In genomic region chr16:56064334-56064990, GRCm38 (mm10) we compare ENCODE assay signal across 8 mouse cellular contexts. TPM values are rescaled to one million over a fixed set of nuclear protein-coding genes. Genes with fewer than 3 reads are reported as not detected.
A peak's percentile ranks its signal among the peaks of the same experiment; 100 is the strongest.
DNase-seq lines count a peak whose midpoint lies in the region; ATAC-seq lines count a peak whose summit lies in the region.

No protein-coding gene starts in this region.

- no peaks in the 10 kb centered on the region for H3K36me3 ChIP-seq in hindbrain, embryonic 13.5 days

- DNase-seq in T-cell, adult 2 months (ENCODE audit: low spot score), result peak; percentile 78
- peak; percentile 73 for DNase-seq in cerebellum, adult 9-11 months
- DNase-seq in frontal cortex, postnatal 10 days (ENCODE audit: low spot score in 2 of 2), result peak; percentile 47 to 60
- peak; percentile 50 to 73 for DNase-seq in layer of hippocampus, postnatal 14 days (ENCODE audit: low spot score in 2 of 2)
- peak; percentile 52 for DNase-seq in lung, postnatal 14 days
- peak; percentile 61 for DNase-seq in retina, postnatal 7 days (ENCODE audit: low read depth, low spot score)
- peak; percentile 71 for DNase-seq in yolk sac, embryonic 10.5 days (ENCODE audit: low spot score)

- H3K9me3 ChIP-seq in hindbrain, embryonic 13.5 days, result no peaks in the 10 kb centered on the region

- H3K27me3 ChIP-seq in hindbrain, embryonic 13.5 days, result no peaks in the 10 kb centered on the region

- H3K4me2 ChIP-seq in hindbrain, embryonic 13.5 days, result peak overlapping the region; percentile 58

- H3K9ac ChIP-seq in hindbrain, embryonic 13.5 days, result peak overlapping the region; percentile 56

- peak; percentile 95 for ATAC-seq in hindbrain, embryonic 13.5 days (ENCODE audit: low FRiP score)

- peak overlapping the region; percentile 80 for H3K27ac ChIP-seq in hindbrain, embryonic 13.5 days

- H3K4me1 ChIP-seq in hindbrain, embryonic 13.5 days (replicated peaks), result no peaks in the 10 kb centered on the region

- 6% methylated on average over 20 of the region's 20 CpGs for WGBS in hindbrain, embryonic 13.5 days

- peak overlapping the region; percentile 34 for H3K4me3 ChIP-seq in hindbrain, embryonic 13.5 days

RNA-seq across cellular contexts. Expression of gene Senp7, which starts 16.3 kb away (rescaled TPM):
- polyA plus RNA-seq in hindbrain, embryonic 13.5 days (2015; fragmentation: Nextera tagmentation; extraction: Ambion mirVana), result 64.5 and 64.6 TPM in 2 replicates
- total RNA-seq in layer of hippocampus, postnatal 14 days (2021), result 10 to 100 TPM; 45.1 to 48.2 TPM

RNA-seq across cellular contexts. Expression of gene Trmt10c, which starts 26.8 kb away (rescaled TPM):
- polyA plus RNA-seq in hindbrain, embryonic 13.5 days (2015; fragmentation: Nextera tagmentation; extraction: Ambion mirVana), result 20.4 and 22.3 TPM in 2 replicates
- 10 to 100 TPM in 1 of 2 experiments, 1 to 10 TPM in 1; 8.1 to 10.2 TPM for total RNA-seq in layer of hippocampus, postnatal 14 days (2021)

RNA-seq across cellular contexts. Expression of gene Pcnp, which starts 34.9 kb away (rescaled TPM):
- 252 and 255 TPM in 2 replicates for polyA plus RNA-seq in hindbrain, embryonic 13.5 days (2015; fragmentation: Nextera tagmentation; extraction: Ambion mirVana)
- total RNA-seq in layer of hippocampus, postnatal 14 days (2021), result 100 to 1,000 TPM; 129 to 135 TPM

Comparison
In these comparisons a context has a peak if more than half of its experiments do, and no peak if none do; other contexts are left out.
1. Peak in every context shown above with its lines: DNase-seq, ATAC-seq, H3K4me3 ChIP-seq and H3K27ac ChIP-seq.